Mouse (Mus musculus): ENCODE results near the gene AC124502.3. TPM values are rescaled to one million over a fixed set of nuclear protein-coding genes. Genes with fewer than 3 reads are reported as not detected.
"Not testable (repeated sequence)": the region's sequence is repeated elsewhere in the genome, so short reads cannot be mapped to it uniquely, and the experiment has no call there.

The AC124502.3 gene
- 3.6 and 4.2 TPM in 2 replicates for polyA plus RNA-seq (2015; fragmentation: Nextera tagmentation; extraction: Ambion mirVana)

GRCm38 (mm10) chr19:5038709-5039156 lies at the start of gene AC124502.3, which contains the start of gene B4gat1:
AC124502.3 (plus strand) TSS chr19:5038891.
B4gat1 (plus strand) TSS chr19:5038826.
- H3K4me1 ChIP-seq: peaks cover 37% of the 10 kb centered on the region
- H3K4me2 ChIP-seq: peak within 1 kb of the TSS; percentile 96
- H3K36me3 ChIP-seq (replicated peaks): peaks cover 5% of the 10 kb centered on the region; the same call in 1 of the 2 replicates
- H3K27ac ChIP-seq: peak within 1 kb of the TSS; percentile 86
- WGBS: under 1% methylated on average over 41 of the region's 44 CpGs
- H3K27me3 ChIP-seq (replicated peaks): no peaks in the 10 kb centered on the region
- H3K9ac ChIP-seq: peak within 1 kb of the TSS; percentile 88
- ATAC-seq (replicated peaks): peak; percentile 95
- no peaks in the 10 kb centered on the region for H3K9me3 ChIP-seq
- H3K4me3 ChIP-seq: peak within 1 kb of the TSS; percentile 70

- ATAC-seq (replicated peaks): no peak
- Histone ChIP-seq H3K9me3 (no peaks in the 10 kb centered on the region), H3K4me3 (peak overlapping the region; percentile 48), H3K27ac (peak overlapping the region; percentile 81; the same call in 1 of the 2 replicates), H3K9ac (peak overlapping the region; percentile 50), H3K4me1 (peaks cover 47% of the 10 kb centered on the region), H3K4me2 (peak overlapping the region; percentile 70), H3K27me3 (replicated peaks) (peaks cover 54% of the 10 kb centered on the region), H3K36me3 (replicated peaks) (no peaks in the 10 kb centered on the region)
- WGBS: 3% methylated on average over 13 of the region's 13 CpGs
These were observed 49.7 kb upstream of the AC124502.3 start for GRCm38 (mm10) chr19:4989013-4989412.

DNA sequence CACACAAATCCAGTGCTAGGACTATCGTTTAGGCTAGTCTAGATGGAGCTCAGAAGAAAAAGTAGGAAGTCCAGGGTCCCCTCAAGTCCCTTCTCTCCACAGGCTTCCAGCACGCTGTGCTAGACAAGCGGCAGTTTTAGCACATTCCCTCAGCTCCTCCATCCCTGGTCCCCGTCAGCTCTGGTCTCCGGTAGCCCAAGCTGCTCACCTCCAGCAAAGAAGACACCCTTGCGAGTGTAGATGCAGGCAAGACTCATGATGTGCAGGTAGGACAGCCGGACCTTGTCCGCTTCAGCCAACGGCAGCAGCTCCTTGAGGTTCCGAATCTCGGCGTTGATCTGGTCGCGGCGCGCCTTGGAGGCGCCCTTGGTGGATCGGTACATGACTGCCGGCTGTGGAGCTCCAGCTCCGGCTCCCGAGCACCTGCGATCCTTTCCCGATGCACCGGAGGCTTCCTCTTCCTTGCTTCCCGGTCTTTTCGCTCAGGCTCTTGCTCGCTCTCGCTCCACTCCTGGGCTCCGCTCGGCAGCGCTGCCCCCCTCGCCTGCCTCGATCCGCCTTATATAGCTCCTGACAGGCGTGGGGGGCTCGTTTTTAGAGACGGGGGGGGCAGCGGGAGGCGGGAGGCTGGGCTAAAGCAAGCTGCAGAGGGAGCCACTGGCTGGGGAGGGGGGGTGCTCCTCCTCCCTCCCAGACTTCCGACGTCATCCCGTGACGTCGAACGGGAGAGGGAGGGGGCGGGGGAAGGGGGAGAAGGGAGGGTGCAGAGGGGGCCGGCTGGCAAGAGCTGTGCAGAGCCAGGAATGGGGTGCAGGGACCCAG lies 49.0 kb upstream of the AC124502.3 start:
- 11% methylated on average over 47 of the region's 47 CpGs for WGBS
- H3K4me3 ChIP-seq: peak overlapping the region; percentile 48
- peak overlapping the region; percentile 50 for H3K9ac ChIP-seq
- H3K9me3 ChIP-seq: no peaks in the 10 kb centered on the region
- ATAC-seq (replicated peaks): peak; percentile 88
- H3K27ac ChIP-seq: peak overlapping the region; percentile 81
- H3K27me3 ChIP-seq (replicated peaks): peaks cover 47% of the 10 kb centered on the region
- no peaks in the 10 kb centered on the region for H3K36me3 ChIP-seq (replicated peaks)
- peak overlapping the region; percentile 70 for H3K4me2 ChIP-seq
- H3K4me1 ChIP-seq: peaks cover 53% of the 10 kb centered on the region

GRCm38 (mm10) chr19:4990256-4990625 lies 48.5 kb upstream of the AC124502.3 start, which contains the start of gene Npas4:
Npas4 (minus strand) TSS chr19:4990316.
- Histone ChIP-seq H3K36me3 (replicated peaks) (no peaks in the 10 kb centered on the region), H3K9me3 (no peaks in the 10 kb centered on the region), H3K27me3 (replicated peaks) (peaks cover 41% of the 10 kb centered on the region), H3K9ac (peak within 1 kb of the TSS; percentile 50), H3K4me2 (peak within 1 kb of the TSS; percentile 70), H3K27ac (peak within 1 kb of the TSS; percentile 81), H3K4me3 (peak within 1 kb of the TSS; percentile 48), H3K4me1 (peaks cover 57% of the 10 kb centered on the region)
- no peak; the same call in 1 of the 2 replicates for ATAC-seq (replicated peaks)
- 10% methylated on average over 4 of the region's 4 CpGs for WGBS

- Histone ChIP-seq H3K9me3 (no peaks in the 10 kb centered on the region), H3K9ac (peak overlapping the region; percentile 25; the same call in 1 of the 2 replicates), H3K4me1 (peaks cover 57% of the 10 kb centered on the region), H3K27ac (peak overlapping the region; percentile 81), H3K36me3 (replicated peaks) (no peaks in the 10 kb centered on the region), H3K4me3 (peak overlapping the region; percentile 48), H3K4me2 (peak overlapping the region; percentile 70), H3K27me3 (replicated peaks) (peaks cover 37% of the 10 kb centered on the region)
- ATAC-seq (replicated peaks): no peak
- WGBS: under 1% methylated on average over 22 of the region's 22 CpGs
These were observed 48.0 kb upstream of the AC124502.3 start for GRCm38 (mm10) chr19:4990716-4991115.

DNA sequence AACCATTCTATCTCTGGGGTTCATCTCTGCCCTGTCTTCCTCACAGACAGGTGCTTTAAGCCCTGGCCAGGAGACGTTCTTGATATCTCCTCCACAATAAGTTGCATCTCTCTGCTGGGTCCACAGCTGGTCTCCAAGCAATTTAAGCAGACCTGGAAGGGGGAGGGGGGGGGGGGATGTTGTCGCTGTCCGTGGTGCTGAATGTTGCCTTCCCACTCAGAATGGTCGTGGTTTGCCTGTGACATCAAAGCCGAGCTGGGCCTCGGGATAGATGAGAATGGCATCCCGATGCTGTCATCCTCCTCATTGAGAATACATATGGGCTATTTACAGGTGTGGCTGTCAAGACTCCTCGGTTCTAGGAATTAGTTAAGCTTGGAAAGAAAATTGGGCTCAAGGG lies 46.3 kb upstream of the AC124502.3 start:
- Histone ChIP-seq H3K9me3 (no peaks in the 10 kb centered on the region), H3K9ac (no peak overlapping the region), H3K4me3 (no peak overlapping the region), H3K36me3 (replicated peaks) (no peaks in the 10 kb centered on the region), H3K27ac (no peak overlapping the region), H3K4me2 (no peak overlapping the region; the same call in 1 of the 2 replicates), H3K27me3 (replicated peaks) (peaks cover 21% of the 10 kb centered on the region), H3K4me1 (peaks cover 58% of the 10 kb centered on the region)
- WGBS: 19% methylated on average over 8 of the region's 8 CpGs
- ATAC-seq (replicated peaks): no peak

DNA sequence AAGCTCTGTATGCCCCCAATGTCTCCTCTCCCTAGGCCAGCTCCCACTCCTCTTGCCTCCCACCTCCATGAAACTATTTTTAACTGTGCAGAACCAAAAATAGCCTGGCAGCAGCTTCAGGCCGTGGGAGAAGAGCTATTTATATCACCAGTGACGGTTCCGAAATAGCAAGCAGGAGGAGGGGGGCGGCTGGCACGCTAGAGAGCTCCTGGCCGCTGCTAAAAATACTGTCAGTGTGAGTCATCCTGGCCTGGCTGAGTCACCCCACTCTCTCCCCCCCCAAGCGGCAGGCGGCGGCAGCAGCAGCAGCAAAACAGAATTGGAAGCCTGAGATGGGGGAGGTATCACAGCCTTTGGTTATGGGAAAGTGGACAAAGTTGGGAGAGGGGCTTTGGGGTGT lies 45.8 kb upstream of the AC124502.3 start:
- peak overlapping the region; percentile 14; the same call in 1 of the 2 replicates for H3K4me2 ChIP-seq
- no peaks in the 10 kb centered on the region for H3K36me3 ChIP-seq (replicated peaks)
- no peaks in the 10 kb centered on the region for H3K9me3 ChIP-seq
- no peak overlapping the region for H3K27ac ChIP-seq
- no peak overlapping the region for H3K9ac ChIP-seq
- 5% methylated on average over 9 of the region's 9 CpGs for WGBS
- H3K4me3 ChIP-seq: no peak overlapping the region
- ATAC-seq (replicated peaks): no peak
- peaks cover 64% of the 10 kb centered on the region for H3K4me1 ChIP-seq
- H3K27me3 ChIP-seq (replicated peaks): peaks cover 15% of the 10 kb centered on the region

GRCm38 (mm10) chr19:4994043-4994442 lies 44.6 kb upstream of the AC124502.3 start:
- H3K9me3 ChIP-seq: no peaks in the 10 kb centered on the region
- no peak overlapping the region for H3K9ac ChIP-seq
- ATAC-seq (replicated peaks): no peak
- H3K27me3 ChIP-seq (replicated peaks): peaks cover 12% of the 10 kb centered on the region; the same call in 1 of the 2 replicates
- no peaks in the 10 kb centered on the region for H3K36me3 ChIP-seq (replicated peaks)
- H3K4me2 ChIP-seq: no peak overlapping the region
- no peak overlapping the region for H3K4me3 ChIP-seq
- peaks cover 64% of the 10 kb centered on the region for H3K4me1 ChIP-seq
- 31% methylated on average over 5 of the region's 5 CpGs for WGBS
- peak overlapping the region; percentile 74 for H3K27ac ChIP-seq

GRCm38 (mm10) chr19:4999445-5000140 lies 39.1 kb upstream of the AC124502.3 start:
- Histone ChIP-seq H3K4me3 (no peak overlapping the region), H3K27me3 (replicated peaks) (peaks cover 10% of the 10 kb centered on the region; the same call in 1 of the 2 replicates), H3K27ac (no peak overlapping the region), H3K36me3 (replicated peaks) (no peaks in the 10 kb centered on the region), H3K4me2 (peak overlapping the region; percentile 27), H3K9me3 (no peaks in the 10 kb centered on the region), H3K9ac (no peak overlapping the region; the same call in 1 of the 2 replicates), H3K4me1 (peaks cover 51% of the 10 kb centered on the region)
- 72% methylated on average over 6 of the region's 6 CpGs for WGBS
- no peak for ATAC-seq (replicated peaks)

DNA sequence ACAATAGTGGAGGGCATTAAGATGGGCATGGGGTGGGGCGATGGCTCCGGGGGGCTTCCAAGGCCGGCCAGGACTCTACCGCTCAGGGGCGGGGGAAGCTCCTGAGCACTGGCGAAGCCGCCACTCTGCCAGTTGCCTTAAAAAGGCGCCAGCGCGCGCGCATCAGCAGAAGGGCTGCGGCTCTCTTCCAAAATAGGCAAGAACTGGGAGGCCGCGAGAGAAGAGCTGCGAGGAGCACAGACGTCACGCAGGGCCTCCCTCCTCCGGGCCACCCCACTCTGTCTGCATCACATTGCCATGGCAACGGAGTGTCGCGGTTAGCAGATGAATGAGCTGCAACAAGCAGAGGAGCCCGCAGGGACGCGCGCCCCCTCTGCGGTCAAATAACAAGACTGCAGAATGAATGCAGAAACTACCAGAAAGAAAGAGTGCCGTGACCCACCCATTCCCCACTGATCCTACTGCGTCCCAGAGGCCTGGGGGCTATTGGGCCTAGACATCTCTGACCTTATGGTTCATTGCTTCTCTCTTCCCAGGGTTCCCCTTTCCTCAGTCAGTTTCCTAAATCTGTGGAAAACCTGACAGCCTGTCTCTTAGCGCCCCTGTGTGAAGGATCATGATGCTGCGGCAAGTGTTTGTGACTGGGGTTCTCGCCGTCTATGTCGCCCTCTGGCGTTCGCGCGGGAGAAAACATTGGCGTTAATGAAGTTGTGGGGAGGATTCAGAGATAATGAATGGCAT lies 36.9 kb upstream of the AC124502.3 start:
- WGBS: under 1% methylated on average over 39 of the region's 39 CpGs
- Histone ChIP-seq H3K4me1 (peaks cover 46% of the 10 kb centered on the region), H3K36me3 (replicated peaks) (no peaks in the 10 kb centered on the region), H3K27ac (peak overlapping the region; percentile 96), H3K27me3 (replicated peaks) (peaks cover 10% of the 10 kb centered on the region; the same call in 1 of the 2 replicates), H3K9me3 (no peaks in the 10 kb centered on the region), H3K4me3 (peak overlapping the region; percentile 41), H3K4me2 (peak overlapping the region; percentile 83), H3K9ac (peak overlapping the region; percentile 67)
- peak; percentile 99 for ATAC-seq (replicated peaks)

DNA sequence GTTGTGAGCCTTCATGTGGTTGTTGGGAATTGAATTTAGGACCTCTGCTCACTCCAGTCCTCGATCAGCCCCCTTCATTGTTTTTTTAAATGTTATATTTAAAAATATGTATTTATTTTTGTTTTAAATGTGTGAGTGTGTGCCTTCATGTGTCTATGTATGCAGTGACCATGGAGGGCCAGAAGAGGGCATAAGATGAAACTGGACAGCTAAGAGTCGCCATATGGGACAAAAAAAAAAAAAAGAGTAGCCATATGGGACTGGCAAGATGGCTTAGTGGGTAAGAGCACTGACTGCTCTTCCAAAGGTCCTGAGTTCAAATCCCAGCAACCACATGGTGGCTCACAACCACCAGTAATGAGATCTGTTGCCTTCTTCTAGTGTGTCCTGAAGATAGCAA lies 35.0 kb upstream of the AC124502.3 start:
- not testable (repeated sequence) for H3K4me2 ChIP-seq; H3K4me3 ChIP-seq; H3K9me3 ChIP-seq; H3K36me3 ChIP-seq (replicated peaks); ATAC-seq (replicated peaks); H3K27ac ChIP-seq; H3K9ac ChIP-seq
- peaks cover 10% of the 10 kb centered on the region; the same call in 1 of the 2 replicates for H3K27me3 ChIP-seq (replicated peaks)
- H3K4me1 ChIP-seq: peaks cover 32% of the 10 kb centered on the region
- WGBS: 52% methylated on average over 2 of the region's 2 CpGs

All from midbrain, embryonic 15.5 days (tissue).